Mouse (Mus musculus) embryonic facial prominence, embryonic 12.5 days (tissue): ENCODE results near the gene Prom1. TPM values are rescaled to one million over a fixed set of nuclear protein-coding genes. Genes with fewer than 3 reads are reported as not detected.
"Not testable (repeated sequence)": the region's sequence is repeated elsewhere in the genome, so short reads cannot be mapped to it uniquely, and the experiment has no call there.

Experiments used
- ATAC-seq: fragments of 200-750 bp; cut with Nextera tagmentation; 2 replicates; pipeline ENCODE4 v1.8.0; 2017; ENCODE audit not compliant: insufficient number of reproducible peaks, insufficient read depth, low FRiP score, low TSS enrichment
- H3K27ac ChIP-seq: fragments of 300-500 bp; sonication (generic); 2 replicates; pipeline ENCODE4 v1.5.1; 2016; ENCODE audit warnings: mild to moderate bottlenecking
- H3K27me3 ChIP-seq: fragments of 300-500 bp; sonication (generic); 2 replicates; pipeline ENCODE4 v1.6.1; 2016; ENCODE audit warnings: mild to moderate bottlenecking, moderate library complexity
- H3K36me3 ChIP-seq: fragments of 300-500 bp; sonication (generic); 2 replicates; pipeline ENCODE4 v1.6.1; 2016; ENCODE audit warnings: mild to moderate bottlenecking
- H3K4me1 ChIP-seq: fragments of 300-500 bp; sonication (generic); 2 replicates; pipeline ENCODE4 v1.6.1; 2016
- H3K4me2 ChIP-seq: fragments of 300-500 bp; sonication (generic); replicated peaks from 2 replicates; pipeline ENCODE4 v1.6.1; 2016; ENCODE audit warnings: mild to moderate bottlenecking, moderate library complexity
- H3K4me3 ChIP-seq: fragments of 300-500 bp; sonication (generic); 2 replicates; pipeline ENCODE4 v1.5.1; 2016; ENCODE audit warnings: mild to moderate bottlenecking
- H3K9ac ChIP-seq: fragments of 300-500 bp; sonication (generic); 2 replicates; pipeline ENCODE4 v1.6.1; 2016; ENCODE audit warnings: mild to moderate bottlenecking, moderate library complexity
- H3K9me3 ChIP-seq: fragments of 300-500 bp; sonication (generic); 2 replicates; pipeline ENCODE4 v1.6.1; 2016; ENCODE audit warnings: mild to moderate bottlenecking, moderate library complexity
- WGBS: fragments of 180-500 bp; shearing (Covaris S2); methylation state at CpG from one replicate; pipeline ENCODE4 v1.1.7; 2016; 5-methylcytosine and 5-hydroxymethylcytosine counted together
- polyA plus RNA-seq: library from polyadenylated mRNA; unstranded; fragments of >200 nt; fragmentation: Nextera tagmentation; extraction: Ambion mirVana; gene quantifications from 2 replicates; pipeline ENCODE4 v1.2.1, GENCODE M21; 2016

The Prom1 gene
- polyA plus RNA-seq: 65.5 and 71.1 TPM in 2 replicates

DNA sequence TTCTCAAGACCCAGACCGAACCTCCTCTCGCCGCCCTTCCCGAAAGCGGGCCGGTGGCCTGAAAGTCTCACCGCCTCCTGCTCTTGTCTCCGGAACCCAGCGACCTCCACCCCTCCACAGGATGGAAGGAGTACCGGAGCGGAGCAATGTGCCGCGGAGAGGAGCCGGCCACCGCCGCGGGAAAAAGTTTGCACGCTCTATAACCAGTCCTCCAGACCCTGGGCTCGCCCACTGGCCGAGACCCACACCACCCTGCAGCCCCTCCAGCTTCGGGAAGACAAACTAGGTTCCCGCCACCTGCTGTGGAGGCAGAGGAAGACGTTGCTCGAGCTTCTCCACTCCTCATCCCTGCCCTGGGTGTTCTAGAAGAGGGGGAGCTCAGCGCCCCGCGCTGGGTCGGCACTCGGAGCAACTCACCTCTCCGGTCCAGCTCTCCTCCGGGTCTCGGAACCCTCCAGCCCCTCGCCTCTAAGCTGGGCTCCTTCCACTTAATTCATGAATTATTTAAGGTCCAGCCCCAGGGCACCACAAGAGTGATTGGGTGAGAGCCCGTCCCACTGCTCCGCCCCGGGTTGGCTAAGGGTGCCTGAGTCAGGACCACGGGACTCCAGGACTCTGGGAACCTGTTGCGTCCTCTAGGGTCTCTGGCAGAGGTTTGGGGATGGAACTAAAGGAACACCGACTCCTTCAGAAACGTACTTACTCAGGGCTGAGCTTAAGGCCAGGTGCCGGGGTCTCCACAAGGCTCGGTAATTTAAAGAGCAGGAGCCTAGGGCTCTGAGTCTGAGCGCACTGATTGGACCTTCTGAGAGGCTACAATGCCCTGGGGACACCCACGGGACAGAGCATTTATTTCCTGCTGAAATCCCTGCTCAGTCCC is at the start of gene Prom1:
Gene Prom1 (minus strand): TSS at position 802 of the 880 bp plus-strand sequence.
- Histone ChIP-seq H3K9me3 (0 out of 2 replicates have a peak, but pooled peaks cover 5% of the 10 kb centered on the region), H3K27ac (peak within 1 kb of the TSS; percentile 93), H3K9ac (peak within 1 kb of the TSS; percentile 82), H3K4me1 (peaks cover 6% of the 10 kb centered on the region; the same call in 1 of the 2 replicates), H3K36me3 (no peaks in the 10 kb centered on the region), H3K4me3 (peak within 1 kb of the TSS; percentile 76), H3K4me2 (peak within 1 kb of the TSS; percentile 71), H3K27me3 (no peaks in the 10 kb centered on the region)
- under 1% methylated on average over 44 of the region's 44 CpGs for WGBS
- peak; percentile 78 for ATAC-seq

- no peak overlapping the region for H3K27ac ChIP-seq
- no peaks in the 10 kb centered on the region for H3K27me3 ChIP-seq
- ATAC-seq: no peak
- H3K36me3 ChIP-seq: no peaks in the 10 kb centered on the region
- no peaks in the 10 kb centered on the region; the same call in 1 of the 2 replicates for H3K4me1 ChIP-seq
- H3K4me3 ChIP-seq: no peak overlapping the region
- H3K4me2 ChIP-seq: no peak overlapping the region
- H3K9ac ChIP-seq: no peak overlapping the region
- no peaks in the 10 kb centered on the region for H3K9me3 ChIP-seq
- WGBS: 86% methylated on average over 3 of the region's 3 CpGs
Measured at GRCm38 (mm10) chr5:44147732-44148131, 45.9 kb upstream of the Prom1 start.

- 81% methylated on average over 6 of the region's 6 CpGs for WGBS
- H3K4me1 ChIP-seq: no peaks in the 10 kb centered on the region; the same call in 1 of the 2 replicates
- no peak overlapping the region for H3K9ac ChIP-seq
- H3K4me2 ChIP-seq: no peak overlapping the region
- no peak overlapping the region for H3K4me3 ChIP-seq
- H3K27me3 ChIP-seq: no peaks in the 10 kb centered on the region
- no peak overlapping the region for H3K27ac ChIP-seq
- no peak for ATAC-seq
- no peaks in the 10 kb centered on the region for H3K9me3 ChIP-seq
- H3K36me3 ChIP-seq: no peaks in the 10 kb centered on the region
Measured at GRCm38 (mm10) chr5:44146437-44147332, 44.9 kb upstream of the Prom1 start.

GRCm38 (mm10) chr5:44143467-44144235 is 41.8 kb upstream of the Prom1 start:
- no peaks in the 10 kb centered on the region for H3K27me3 ChIP-seq
- no peak overlapping the region for H3K4me3 ChIP-seq
- no peaks in the 10 kb centered on the region for H3K36me3 ChIP-seq
- no peak overlapping the region for H3K27ac ChIP-seq
- H3K9me3 ChIP-seq: no peaks in the 10 kb centered on the region
- H3K4me2 ChIP-seq: no peak overlapping the region
- WGBS: 31% methylated on average over 8 of the region's 8 CpGs
- H3K9ac ChIP-seq: no peak overlapping the region
- no peak for ATAC-seq
- no peaks in the 10 kb centered on the region; the same call in 1 of the 2 replicates for H3K4me1 ChIP-seq

GRCm38 (mm10) chr5:44127487-44127886 is 25.7 kb upstream of the Prom1 start:
- H3K36me3 ChIP-seq: no peaks in the 10 kb centered on the region
- no peaks in the 10 kb centered on the region for H3K9me3 ChIP-seq
- H3K4me3 ChIP-seq: no peak overlapping the region
- 87% methylated on average over 4 of the region's 4 CpGs for WGBS
- H3K27me3 ChIP-seq: no peaks in the 10 kb centered on the region
- no peaks in the 10 kb centered on the region for H3K4me1 ChIP-seq
- H3K27ac ChIP-seq: no peak overlapping the region
- H3K4me2 ChIP-seq: no peak overlapping the region
- no peak for ATAC-seq
- no peak overlapping the region for H3K9ac ChIP-seq

- H3K4me2 ChIP-seq, ATAC-seq, H3K4me1 ChIP-seq, H3K4me3 ChIP-seq, H3K27ac ChIP-seq, H3K27me3 ChIP-seq, H3K9ac ChIP-seq, H3K9me3 ChIP-seq, H3K36me3 ChIP-seq: not testable (repeated sequence)
- WGBS: 89% methylated on average over 8 of the region's 8 CpGs
Measured at GRCm38 (mm10) chr5:44126574-44126973, 24.7 kb upstream of the Prom1 start.

- no peak for ATAC-seq
- H3K4me2 ChIP-seq: no peak overlapping the region
- H3K4me1 ChIP-seq: no peaks in the 10 kb centered on the region
- H3K9ac ChIP-seq: no peak overlapping the region
- H3K4me3 ChIP-seq: no peak overlapping the region
- 79% methylated on average over 2 of the region's 2 CpGs for WGBS
- H3K9me3 ChIP-seq: no peaks in the 10 kb centered on the region
- H3K36me3 ChIP-seq: no peaks in the 10 kb centered on the region
- no peak overlapping the region for H3K27ac ChIP-seq
- no peaks in the 10 kb centered on the region for H3K27me3 ChIP-seq
Measured at GRCm38 (mm10) chr5:44121390-44121789, 19.6 kb upstream of the Prom1 start.

GRCm38 (mm10) chr5:44113138-44113537 is 11.3 kb upstream of the Prom1 start:
- ATAC-seq: no peak
- Histone ChIP-seq H3K9ac (no peak overlapping the region), H3K36me3 (no peaks in the 10 kb centered on the region), H3K27me3 (no peaks in the 10 kb centered on the region), H3K4me2 (no peak overlapping the region), H3K4me1 (no peaks in the 10 kb centered on the region), H3K9me3 (no peaks in the 10 kb centered on the region), H3K27ac (no peak overlapping the region), H3K4me3 (no peak overlapping the region)
- WGBS: 73% methylated on average over 2 of the region's 2 CpGs

- ATAC-seq: no peak
- Histone ChIP-seq H3K9ac (no peak overlapping the region), H3K9me3 (0 out of 2 replicates have a peak, but pooled peaks cover under 1% of the 10 kb centered on the region), H3K36me3 (no peaks in the 10 kb centered on the region), H3K4me3 (no peak overlapping the region), H3K27me3 (no peaks in the 10 kb centered on the region), H3K4me2 (no peak overlapping the region), H3K4me1 (no peaks in the 10 kb centered on the region), H3K27ac (no peak overlapping the region)
- 71% methylated on average over 2 of the region's 2 CpGs for WGBS
Measured at GRCm38 (mm10) chr5:44109121-44109520, 7.3 kb upstream of the Prom1 start.

DNA sequence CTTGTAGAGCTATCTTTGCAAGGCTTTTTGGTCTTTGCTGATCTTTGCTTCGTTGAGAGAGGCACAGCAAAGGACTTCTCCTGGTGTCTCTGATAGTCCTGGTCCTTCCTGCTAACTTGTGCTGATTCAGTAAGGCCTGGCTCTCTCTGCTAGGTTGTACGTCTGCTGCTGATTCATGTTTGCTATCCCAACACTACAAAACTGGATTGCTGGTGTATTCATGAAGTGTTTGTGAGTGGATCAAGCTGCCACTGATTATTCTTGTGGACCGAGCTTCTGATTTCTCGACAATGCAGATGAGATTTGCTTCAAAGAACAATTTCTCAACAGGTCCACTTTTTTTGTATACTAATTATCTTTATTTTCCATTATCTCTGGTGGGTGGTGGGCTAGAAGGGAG is 6.3 kb upstream of the Prom1 start:
- no peak for ATAC-seq
- Histone ChIP-seq H3K27ac (no peak overlapping the region), H3K27me3 (no peaks in the 10 kb centered on the region), H3K9me3 (0 out of 2 replicates have a peak, but pooled peaks cover 5% of the 10 kb centered on the region), H3K4me3 (no peak overlapping the region), H3K36me3 (no peaks in the 10 kb centered on the region), H3K4me1 (no peaks in the 10 kb centered on the region), H3K4me2 (no peak overlapping the region), H3K9ac (no peak overlapping the region)
- 92% methylated on average over 4 of the region's 4 CpGs for WGBS

DNA sequence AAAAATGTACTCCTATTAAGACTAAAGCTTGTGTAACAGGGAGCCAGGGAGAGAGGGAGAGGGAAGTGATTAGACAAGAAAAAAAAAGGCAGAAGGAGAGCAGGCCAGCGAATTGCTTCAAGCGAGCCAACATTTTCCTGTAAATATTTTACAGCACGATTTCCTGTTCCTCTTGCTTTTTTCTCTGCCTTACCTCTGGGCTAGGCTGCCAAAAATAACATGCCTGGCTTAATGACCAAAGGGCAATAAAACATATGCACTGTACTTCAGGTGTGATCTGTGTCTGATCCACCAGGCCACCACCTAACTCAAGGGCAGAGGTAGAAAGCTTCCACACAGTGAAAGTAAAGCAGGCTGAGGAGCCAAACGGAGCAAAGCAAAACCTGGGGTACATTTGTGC is 3.4 kb upstream of the Prom1 start:
- Histone ChIP-seq H3K27me3 (no peaks in the 10 kb centered on the region), H3K9ac (no peak overlapping the region), H3K4me3 (no peak overlapping the region), H3K4me1 (no peaks in the 10 kb centered on the region), H3K9me3 (0 out of 2 replicates have a peak, but pooled peaks cover 5% of the 10 kb centered on the region), H3K27ac (no peak overlapping the region), H3K36me3 (no peaks in the 10 kb centered on the region), H3K4me2 (no peak overlapping the region)
- ATAC-seq: no peak
- WGBS: 59% methylated on average over 4 of the region's 4 CpGs
